Mouse (Mus musculus) ovary, postnatal 14 days (tissue): ENCODE measurements at regions not wholly inside any gene's neighbourhood (a gene's known extent, or its start where the extent isn't known, plus 50 kb on each side); places are given as distances from the start of the nearest gene placed in this dataset.
A peak's percentile ranks its signal among the peaks of the same experiment; 100 is the strongest.
"Not testable (repeated sequence)": the region's sequence is repeated elsewhere in the genome, so short reads cannot be mapped to it uniquely, and the experiment has no call there.

Source experiments
- DNase-seq: peaks from one replicate; pipeline ENCODE4 v3.0.0; 2022; ENCODE audit warnings: low spot score

DNA sequence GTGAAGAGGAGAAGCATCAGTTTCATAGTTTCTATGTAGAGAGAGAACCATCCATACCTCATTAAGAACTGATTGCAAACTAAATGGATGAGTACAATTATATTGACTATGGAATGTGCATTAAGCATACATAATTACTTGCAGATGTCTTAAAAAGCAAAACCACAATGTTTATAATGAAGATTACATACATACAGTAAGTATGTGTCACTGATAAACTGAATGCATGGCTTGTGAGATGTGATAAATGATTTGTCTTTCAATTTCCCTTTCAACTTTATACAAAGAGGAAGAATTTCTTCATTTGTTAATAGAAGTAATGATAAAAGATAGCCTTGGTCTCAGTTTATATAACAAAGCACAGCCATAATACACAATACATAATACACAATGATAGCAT lies 1939.3 kb downstream of the 9330182O14Rik start:
- DNase-seq: no peak

DNA sequence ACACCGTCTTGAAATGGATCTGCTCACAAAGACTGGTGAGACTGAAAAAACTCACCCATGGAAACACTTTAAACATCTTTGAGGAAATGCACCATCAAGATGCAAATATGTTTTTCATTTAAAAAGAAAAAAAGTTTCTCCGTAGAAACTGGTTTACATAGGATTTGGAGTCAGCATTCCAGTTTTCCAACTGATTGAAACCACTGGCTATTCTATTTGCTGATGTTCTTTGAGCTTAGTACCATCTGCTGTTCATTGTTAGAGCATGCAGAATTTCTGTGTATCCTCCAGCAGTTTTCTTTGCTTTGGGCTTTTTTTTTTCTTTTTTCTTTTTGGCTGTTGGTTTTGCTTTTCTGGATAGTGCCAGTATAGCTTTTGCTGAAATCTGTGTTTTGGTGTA lies 1948.3 kb downstream of the 9330182O14Rik start:
- no peak for DNase-seq

DNA sequence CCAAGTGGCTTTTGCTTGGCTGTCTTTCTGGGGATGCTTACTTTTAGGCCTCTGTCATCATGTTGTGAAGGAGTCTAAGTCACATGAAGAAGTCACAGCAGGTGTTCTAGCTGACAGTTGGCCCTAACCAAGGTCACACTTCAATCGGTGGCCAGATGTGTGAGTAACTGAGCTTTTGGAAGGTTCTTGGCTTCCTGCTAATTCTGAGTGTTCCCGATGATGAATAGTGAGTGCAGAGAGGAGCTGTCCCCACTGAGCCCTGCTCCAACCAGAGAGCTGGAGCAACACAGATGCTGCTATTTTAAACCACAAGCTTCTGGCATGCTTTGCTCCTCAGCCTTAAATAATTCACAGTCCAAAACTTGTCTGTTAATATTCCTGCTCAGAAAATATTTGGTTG lies 1966.6 kb downstream of the 9330182O14Rik start:
- DNase-seq: no peak

- no peak for DNase-seq
Measured at GRCm38 (mm10) chr15:42104816-42105215, 1970.7 kb downstream of the 9330182O14Rik start.

- DNase-seq: no peak
Measured at GRCm38 (mm10) chr15:42107106-42107505, 1972.9 kb downstream of the 9330182O14Rik start.

DNA sequence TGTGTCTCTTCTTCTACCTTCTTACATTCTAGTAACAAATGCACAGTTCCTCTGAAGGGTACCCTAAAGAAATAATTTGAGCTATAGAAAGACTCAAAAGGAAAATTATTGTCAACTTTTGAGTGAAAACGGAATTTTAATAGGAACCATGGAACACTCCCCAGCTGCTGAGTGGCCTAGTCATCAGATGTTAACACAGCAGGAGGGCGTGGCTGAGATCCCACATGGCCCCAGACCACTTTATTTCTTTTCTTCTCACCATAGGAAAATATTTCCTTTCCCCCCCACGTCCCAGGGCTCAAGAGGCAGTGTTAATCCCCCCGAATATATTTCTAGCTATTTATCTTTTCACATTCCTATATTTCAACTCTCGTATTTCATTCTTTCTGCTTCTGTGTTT lies 1977.6 kb downstream of the 9330182O14Rik start:
- no peak for DNase-seq

GRCm38 (mm10) chr15:42127471-42127870 lies 1993.3 kb downstream of the 9330182O14Rik start:
- DNase-seq: no peak

DNA sequence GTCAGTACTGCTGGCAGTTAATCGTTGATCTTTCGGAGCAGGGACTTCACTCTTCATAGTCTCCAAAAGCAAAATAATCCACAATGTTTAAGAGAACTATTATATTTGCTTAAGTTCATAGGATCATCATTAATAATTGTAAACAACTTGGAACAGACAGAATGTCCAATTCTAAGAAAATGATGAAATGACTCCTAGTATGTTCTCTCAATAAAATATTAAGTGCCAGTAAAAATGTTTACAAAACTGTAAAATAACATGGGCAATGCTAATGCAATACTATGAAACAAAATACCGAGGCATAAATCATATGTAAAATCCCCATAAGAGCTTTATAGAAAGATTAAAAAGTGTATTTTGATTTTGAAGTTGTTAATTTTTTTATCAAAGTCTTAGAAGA lies 1994.8 kb downstream of the 9330182O14Rik start:
- DNase-seq: no peak

- DNase-seq: no peak
Measured at GRCm38 (mm10) chr15:42166546-42166945, 2032.4 kb downstream of the 9330182O14Rik start.

GRCm38 (mm10) chr15:42177766-42178165 lies 2043.6 kb downstream of the 9330182O14Rik start:
- DNase-seq: not testable (repeated sequence)

DNA sequence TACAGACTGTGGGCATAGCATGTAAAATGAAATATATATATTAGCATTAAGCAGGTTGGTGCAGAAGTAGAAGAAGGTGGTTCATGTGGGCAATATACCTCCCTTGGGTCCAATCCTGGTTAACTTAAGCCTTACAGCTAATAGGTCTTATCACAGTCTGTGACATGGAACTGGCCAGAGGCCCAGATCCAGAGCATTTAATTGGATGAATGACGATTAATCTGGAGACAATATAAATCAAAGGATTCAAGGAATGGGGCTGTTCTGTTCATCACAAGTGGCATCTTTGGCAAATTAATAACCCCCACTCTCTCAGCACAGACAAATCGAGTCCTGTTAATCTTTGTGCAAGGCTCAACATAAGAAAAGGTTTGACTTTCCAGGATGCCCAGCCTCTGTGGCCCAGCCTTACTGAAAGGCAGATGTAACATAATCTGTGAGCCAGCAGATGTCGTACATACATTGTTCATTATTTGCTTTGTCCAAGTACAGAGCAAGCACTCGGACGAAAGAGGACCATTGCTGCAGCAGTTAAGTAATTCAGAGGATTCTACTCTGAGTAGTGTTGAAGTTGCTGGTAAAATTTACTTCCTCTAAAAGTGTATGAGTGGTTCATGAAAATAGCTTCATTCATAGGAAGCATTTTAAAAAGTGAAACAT lies 2073.2 kb downstream of the 9330182O14Rik start:
- DNase-seq: peak; percentile 1

- DNase-seq: no peak
Measured at GRCm38 (mm10) chr15:42219496-42219895, 2085.3 kb downstream of the 9330182O14Rik start.

DNA sequence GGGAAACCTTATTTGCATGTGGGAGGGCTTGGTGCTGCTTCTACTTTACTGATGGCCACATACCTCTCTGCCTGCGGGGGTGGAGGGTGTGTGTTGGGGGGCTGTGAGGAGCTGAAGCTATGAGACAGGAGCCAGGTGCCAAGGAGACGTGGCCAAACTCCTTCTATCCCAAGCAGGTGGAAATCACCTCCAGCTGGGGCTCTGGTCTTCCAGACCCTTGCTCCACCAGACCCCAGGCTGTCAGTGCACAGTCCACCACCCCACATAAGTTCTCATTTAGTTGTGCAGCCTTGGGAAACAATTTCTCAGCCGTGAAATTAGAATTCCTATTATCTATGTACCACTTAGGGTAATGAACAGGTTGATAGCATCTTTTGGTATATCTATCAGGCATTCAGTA lies 2085.8 kb downstream of the 9330182O14Rik start:
- DNase-seq: no peak

DNA sequence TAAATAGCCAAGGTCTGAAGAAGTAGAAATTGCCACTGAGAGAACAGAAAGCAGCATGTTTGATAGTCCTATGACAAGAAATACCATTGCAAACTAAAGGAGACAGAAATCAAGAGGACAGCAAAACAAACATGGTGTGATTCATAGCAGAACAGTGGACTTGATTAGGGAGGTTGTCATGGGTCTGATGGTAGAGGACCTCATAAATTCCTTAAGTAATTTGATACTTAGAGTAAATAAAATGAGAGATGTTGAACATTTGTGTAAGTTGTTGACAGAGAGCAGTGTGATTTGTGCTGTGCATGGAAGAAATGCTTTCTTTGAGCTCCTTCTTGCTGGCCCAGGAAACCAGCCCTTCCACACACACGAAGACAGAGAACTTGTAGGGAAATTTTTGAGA lies 2090.8 kb downstream of the 9330182O14Rik start:
- no peak for DNase-seq

- no peak for DNase-seq
Measured at GRCm38 (mm10) chr15:42231692-42232091, 2097.5 kb downstream of the 9330182O14Rik start.

DNA sequence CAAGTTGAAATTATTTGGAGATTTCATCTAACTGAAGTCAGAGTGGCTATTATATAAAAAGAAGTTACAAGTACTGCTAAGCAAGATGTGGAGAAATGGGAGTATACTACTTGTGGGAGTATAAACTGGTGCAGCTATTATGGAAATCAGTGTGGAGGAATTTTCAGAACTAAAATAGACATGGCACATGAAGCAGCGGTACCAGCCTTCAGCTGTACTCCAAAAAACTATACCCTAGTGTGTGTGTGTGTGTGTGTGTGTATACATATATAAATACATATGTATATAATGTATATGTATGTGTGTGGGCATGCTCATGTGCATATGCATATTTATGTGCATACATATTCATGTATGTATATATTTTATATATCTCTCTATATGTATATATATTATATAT lies 2112.6 kb downstream of the 9330182O14Rik start:
- DNase-seq: no peak

DNA sequence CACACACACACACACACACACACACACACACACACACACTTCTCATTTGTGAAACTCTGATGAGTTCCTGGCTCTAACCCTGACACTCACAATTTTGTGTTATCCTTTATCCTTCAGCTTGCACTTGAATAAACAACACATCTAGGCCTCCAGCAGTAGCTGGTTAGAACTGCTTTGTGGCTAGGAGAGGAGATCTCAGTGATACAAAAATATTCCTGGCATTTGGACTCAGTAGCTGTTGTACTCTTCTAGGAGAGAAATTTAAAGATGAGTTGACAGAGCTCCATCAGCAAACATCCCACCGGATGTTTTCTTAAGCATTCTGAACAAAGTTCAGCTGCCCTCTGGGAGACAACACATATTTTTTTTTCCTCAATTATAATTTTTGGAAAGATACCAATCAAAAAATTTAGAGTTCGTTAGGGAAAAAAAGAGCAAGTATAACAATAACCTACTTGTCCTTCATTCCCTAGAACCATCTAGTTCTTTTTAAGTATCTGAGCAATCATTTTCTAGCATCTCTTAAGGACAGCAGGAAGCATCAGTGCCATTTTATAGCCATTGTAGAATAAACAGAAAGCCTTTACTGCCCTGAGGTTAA lies 2118.7 kb downstream of the 9330182O14Rik start:
- no peak for DNase-seq

GRCm38 (mm10) chr15:42256343-42256742 lies 2122.2 kb downstream of the 9330182O14Rik start:
- no peak for DNase-seq

GRCm38 (mm10) chr15:42275117-42275516 lies 2141.0 kb downstream of the 9330182O14Rik start:
- DNase-seq: no peak

GRCm38 (mm10) chr15:42277247-42277646 lies 2143.1 kb downstream of the 9330182O14Rik start:
- no peak for DNase-seq

GRCm38 (mm10) chr15:42280810-42281209 lies 2146.6 kb downstream of the 9330182O14Rik start:
- DNase-seq: no peak

DNA sequence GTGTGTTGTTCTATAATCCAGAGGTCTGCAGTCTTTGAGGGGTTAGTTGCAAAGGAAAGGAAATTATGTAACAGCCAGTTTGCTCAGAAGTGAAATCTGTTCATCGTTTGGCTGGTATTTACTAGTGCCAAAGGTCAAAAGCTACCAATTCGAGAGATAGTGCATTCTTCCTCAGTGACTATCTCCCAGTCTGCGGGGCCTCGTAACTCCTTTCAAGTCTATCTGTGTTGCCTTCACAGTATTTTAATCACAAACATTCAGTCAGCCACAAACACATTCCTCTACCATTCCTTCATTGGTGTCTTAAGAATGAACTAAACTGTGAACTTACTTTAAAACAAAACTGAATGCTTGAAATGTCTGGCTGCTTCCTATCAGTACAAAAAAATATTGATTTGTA lies 2162.2 kb downstream of the 9330182O14Rik start:
- no peak for DNase-seq

DNA sequence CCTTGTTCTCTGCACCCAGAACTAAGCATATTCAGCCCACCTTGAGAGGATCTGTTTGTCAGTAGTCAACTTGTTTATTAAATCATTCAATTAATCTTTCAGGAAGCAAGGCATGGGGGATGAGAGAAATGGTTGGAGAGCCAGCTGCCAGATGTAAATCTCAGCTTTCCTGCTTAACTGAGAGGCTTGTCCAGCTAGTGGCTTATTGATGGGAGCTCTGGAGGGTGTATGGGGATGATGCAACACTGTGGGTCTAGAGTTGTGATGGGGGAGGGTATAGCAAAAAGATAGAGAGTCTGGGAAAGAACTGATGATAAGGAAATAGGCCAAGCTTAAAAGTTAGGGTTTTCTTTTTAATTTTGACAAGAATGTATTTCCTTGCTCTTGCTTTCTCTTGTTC lies 2163.3 kb downstream of the 9330182O14Rik start:
- no peak for DNase-seq

GRCm38 (mm10) chr15:42301956-42302355 lies 2167.8 kb downstream of the 9330182O14Rik start:
- no peak for DNase-seq
